Mouse (Mus musculus) neural tube, embryonic 11.5 days (tissue): ENCODE results near the gene Pax7. TPM values are rescaled to one million over a fixed set of nuclear protein-coding genes. Genes with fewer than 3 reads are reported as not detected.

Experiments used
- ATAC-seq: fragments of 200-750 bp; cut with Nextera tagmentation; 2 replicates; pipeline ENCODE4 v1.8.0; 2017; ENCODE audit warnings: moderate number of reproducible peaks, mild to moderate bottlenecking, moderate TSS enrichment, moderate library complexity; ENCODE audit not compliant: insufficient read depth, low FRiP score, low TSS enrichment
- DNase-seq: peaks from one replicate; pipeline ENCODE4 v3.0.0-alpha.2; 2015; ENCODE audit warnings: low spot score
- H3K27ac ChIP-seq: fragments of 300-500 bp; sonication (generic); 2 replicates; pipeline ENCODE4 v1.5.1; 2014; ENCODE audit warnings: low read depth, mild to moderate bottlenecking, low read length
- H3K27me3 ChIP-seq: fragments of 300-500 bp; sonication (generic); 2 replicates; pipeline ENCODE4 v1.6.1; 2014; ENCODE audit warnings: mild to moderate bottlenecking, low read length, mixed read lengths; ENCODE audit not compliant: control insufficient read depth, insufficient read depth
- H3K36me3 ChIP-seq: fragments of 300-500 bp; sonication (generic); 2 replicates; pipeline ENCODE4 v1.6.1; 2014; ENCODE audit warnings: mild to moderate bottlenecking, low read length, moderate library complexity, mixed read lengths; ENCODE audit not compliant: control insufficient read depth, insufficient read depth
- H3K4me1 ChIP-seq: fragments of 300-500 bp; sonication (generic); 2 replicates; pipeline ENCODE4 v1.6.1; 2014; ENCODE audit warnings: low read length, mixed read lengths; ENCODE audit not compliant: control insufficient read depth, insufficient read depth
- H3K4me2 ChIP-seq: fragments of 300-500 bp; sonication (generic); 2 replicates; pipeline ENCODE4 v1.6.1; 2014; ENCODE audit warnings: low read depth, mild to moderate bottlenecking, moderate library complexity
- H3K4me3 ChIP-seq: fragments of 300-500 bp; sonication (generic); 2 replicates; pipeline ENCODE4 v1.5.1; 2014; ENCODE audit warnings: low read depth, low read length
- H3K9ac ChIP-seq: fragments of 300-500 bp; sonication (generic); 2 replicates; pipeline ENCODE4 v1.6.1; 2014; ENCODE audit warnings: mild to moderate bottlenecking, low read length
- H3K9me3 ChIP-seq: fragments of 300-500 bp; sonication (generic); 2 replicates; pipeline ENCODE4 v1.6.1; 2016; ENCODE audit warnings: low read length; ENCODE audit not compliant: control insufficient read depth
- WGBS: fragments of 180-500 bp; shearing (Covaris S2); extraction: QIAGEN DNeasy Blood & Tissue Kit; methylation state at CpG from one replicate; pipeline ENCODE4 v1.1.7; 2014; 5-methylcytosine and 5-hydroxymethylcytosine counted together
- polyA plus RNA-seq: library from polyadenylated mRNA; unstranded; fragments of >200 nt; fragmentation: Nextera tagmentation; extraction: Ambion mirVana; gene quantifications from 2 replicates; pipeline ENCODE4 v1.2.1, GENCODE M21; 2014

The Pax7 gene
- polyA plus RNA-seq, 1 experiment from 2014 or later, result 3.8 TPM

DNA sequence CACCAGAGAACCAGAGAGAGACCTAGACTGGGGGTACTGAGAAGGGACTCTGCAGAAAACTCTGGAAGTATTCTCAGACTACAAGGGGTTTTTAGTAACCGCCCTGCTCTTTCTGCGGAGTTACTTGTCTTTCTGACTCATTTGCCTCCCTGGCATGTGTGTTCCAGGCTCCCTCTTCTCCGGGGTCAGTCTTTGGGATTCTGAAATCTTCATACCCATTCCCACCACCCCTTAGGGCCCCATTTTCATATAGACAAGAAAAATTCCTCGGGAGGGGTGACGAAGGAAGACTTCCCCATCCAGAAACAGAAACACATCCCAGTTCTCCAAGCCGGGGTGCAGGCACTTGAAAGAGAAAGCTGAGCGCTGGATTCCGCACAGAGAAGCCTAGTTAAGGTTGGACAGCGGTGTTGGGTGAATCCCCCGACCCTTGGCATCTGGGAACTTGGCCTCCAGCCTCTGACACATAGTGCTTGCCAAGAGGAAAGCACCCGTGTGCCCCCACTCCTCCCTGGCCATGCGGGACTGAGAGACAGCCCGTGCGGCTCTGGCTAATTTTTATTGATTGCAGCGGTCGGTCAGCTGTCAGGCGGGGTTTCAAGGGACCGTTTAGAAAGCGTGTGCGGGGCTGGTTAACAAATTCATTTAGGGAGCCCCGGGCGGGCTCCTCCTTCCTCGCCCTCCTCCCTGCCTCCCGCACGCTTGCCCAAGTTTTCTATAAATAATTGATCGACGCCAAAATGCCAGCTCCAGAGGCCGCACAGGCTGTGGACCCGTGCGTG, 5.6 kb downstream of the Pax7 start:
- ATAC-seq (no peak), DNase-seq (peak; percentile 53)
- peak overlapping the region; percentile 15; the same call in 1 of the 2 replicates for H3K4me3 ChIP-seq
- H3K4me2 ChIP-seq, result peak overlapping the region; percentile 35
- H3K9ac ChIP-seq, result no peak overlapping the region; the same call in 1 of the 2 replicates
- peaks cover 80% of the 10 kb centered on the region for H3K27me3 ChIP-seq
- H3K36me3 ChIP-seq, result no peaks in the 10 kb centered on the region
- 3% methylated on average over 30 of the region's 30 CpGs for WGBS
- H3K4me1 ChIP-seq, result peaks cover 41% of the 10 kb centered on the region
- no peak overlapping the region for H3K27ac ChIP-seq
- no peaks in the 10 kb centered on the region for H3K9me3 ChIP-seq

DNA sequence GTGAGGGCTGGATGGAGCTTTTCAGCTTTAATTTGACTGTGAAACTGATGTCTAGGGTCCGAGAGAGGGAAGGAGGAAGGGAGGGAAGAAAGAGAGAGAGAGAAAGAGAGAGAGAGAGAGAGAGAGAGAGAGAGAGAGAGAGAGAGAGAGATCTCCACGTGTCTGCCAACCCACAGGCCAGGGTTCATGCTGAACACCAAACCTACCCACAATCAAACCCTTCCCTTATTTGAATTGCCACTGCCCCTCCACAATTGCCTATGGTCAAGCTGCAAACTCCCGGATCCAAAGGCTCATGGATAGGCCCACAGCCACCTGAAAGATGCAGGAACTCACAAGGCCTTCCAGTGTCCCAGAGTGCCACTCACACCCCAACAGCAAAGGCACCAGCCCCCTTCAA, 7.1 kb downstream of the Pax7 start:
- no peak for ATAC-seq
- Histone ChIP-seq H3K4me1 (peaks cover 53% of the 10 kb centered on the region), H3K4me3 (no peak overlapping the region), H3K9me3 (no peaks in the 10 kb centered on the region), H3K4me2 (peak overlapping the region; percentile 25), H3K27me3 (peaks cover 88% of the 10 kb centered on the region), H3K9ac (no peak overlapping the region), H3K36me3 (no peaks in the 10 kb centered on the region), H3K27ac (no peak overlapping the region)
- no peak for DNase-seq
- 0% methylated on average over 3 of the region's 3 CpGs for WGBS

DNA sequence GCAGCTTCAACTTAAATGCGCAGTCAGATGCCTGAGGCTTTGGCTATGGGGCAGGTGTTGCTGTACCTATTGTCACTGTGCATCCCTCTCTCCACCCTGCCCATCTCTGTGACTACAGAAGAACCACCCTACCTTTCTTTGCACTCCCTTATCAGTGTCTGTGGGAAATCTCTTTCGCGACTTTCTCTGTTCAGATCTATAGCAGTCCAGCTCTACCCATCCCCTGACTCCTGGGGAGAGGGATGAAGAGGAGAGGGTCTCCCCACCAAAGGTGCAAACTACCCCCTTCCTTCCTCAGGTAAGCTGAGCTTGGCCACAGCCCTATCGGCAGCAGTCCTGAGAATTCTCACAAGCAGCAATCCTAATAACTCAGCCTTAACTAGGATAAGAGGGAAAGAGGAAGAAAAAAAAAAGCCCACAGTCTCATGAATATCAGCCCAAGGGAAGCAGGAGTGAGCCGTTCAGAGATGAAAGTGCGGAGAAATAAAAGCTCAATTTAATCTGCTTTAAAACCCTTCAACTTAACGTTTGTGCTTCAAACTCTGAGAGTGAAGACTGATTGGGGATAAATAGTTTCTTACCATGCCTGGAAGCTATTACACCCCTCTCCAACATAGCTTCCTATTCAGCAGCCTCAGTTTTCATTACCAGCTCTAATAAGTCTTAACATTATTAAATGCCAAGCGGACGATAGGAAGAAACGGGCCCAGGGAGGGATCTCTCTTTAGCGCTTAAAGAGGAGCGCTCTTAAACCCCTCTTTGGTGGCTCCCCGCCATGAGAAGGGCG, 7.8 kb downstream of the Pax7 start:
- Histone ChIP-seq H3K9ac (no peak overlapping the region), H3K4me2 (peak overlapping the region; percentile 66; the same call in 1 of the 2 replicates), H3K27ac (no peak overlapping the region), H3K9me3 (no peaks in the 10 kb centered on the region), H3K4me3 (no peak overlapping the region), H3K27me3 (peaks cover 89% of the 10 kb centered on the region), H3K36me3 (no peaks in the 10 kb centered on the region), H3K4me1 (peaks cover 56% of the 10 kb centered on the region)
- no peak for ATAC-seq
- WGBS, result 4% methylated on average over 14 of the region's 14 CpGs
- no peak for DNase-seq

DNA sequence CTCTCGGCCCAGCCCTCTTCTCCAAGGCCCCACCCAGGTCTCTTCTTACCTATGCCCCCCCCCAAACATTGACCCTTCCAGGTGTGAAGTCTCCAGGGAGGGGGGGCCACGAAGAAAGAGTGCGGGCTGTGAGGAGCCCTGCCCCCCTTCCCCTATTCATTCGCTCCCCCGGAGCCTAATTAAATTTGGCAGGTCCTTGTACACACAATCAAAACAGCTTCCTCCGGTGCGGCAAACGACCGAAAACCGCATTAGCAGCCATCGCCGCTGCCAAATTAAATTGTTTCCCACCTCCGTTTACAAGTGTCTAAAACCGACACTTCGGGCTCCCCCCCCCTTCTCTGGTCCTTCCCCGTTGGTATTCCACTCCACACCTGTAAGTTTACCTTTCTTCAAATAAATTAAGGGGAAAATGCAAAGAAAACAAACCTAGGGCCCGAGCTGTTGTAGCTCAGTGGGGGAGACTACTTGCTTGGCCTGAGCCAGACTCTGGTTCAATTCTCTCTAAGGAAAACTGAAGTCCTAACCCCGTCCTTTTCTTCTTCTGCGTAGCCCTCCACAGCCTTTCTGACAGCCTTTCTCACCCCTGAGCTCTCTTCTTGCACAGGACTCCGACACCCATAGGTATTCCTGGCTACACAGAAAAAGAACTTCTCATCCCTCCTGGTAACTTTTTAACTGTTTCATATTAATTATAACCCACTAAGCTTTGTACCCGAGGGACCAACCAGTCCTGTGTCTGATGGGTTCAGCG, 8.6 kb downstream of the Pax7 start:
- ATAC-seq (no peak), DNase-seq (no peak)
- Histone ChIP-seq H3K4me3 (0 out of 2 replicates have a peak overlapping the region, but pooled peaks have one; percentile 31), H3K27ac (no peak overlapping the region), H3K27me3 (peaks cover 84% of the 10 kb centered on the region), H3K9me3 (no peaks in the 10 kb centered on the region), H3K36me3 (no peaks in the 10 kb centered on the region), H3K4me1 (peaks cover 56% of the 10 kb centered on the region), H3K4me2 (peak overlapping the region; percentile 66), H3K9ac (no peak overlapping the region)
- 1% methylated on average over 22 of the region's 22 CpGs for WGBS

DNA sequence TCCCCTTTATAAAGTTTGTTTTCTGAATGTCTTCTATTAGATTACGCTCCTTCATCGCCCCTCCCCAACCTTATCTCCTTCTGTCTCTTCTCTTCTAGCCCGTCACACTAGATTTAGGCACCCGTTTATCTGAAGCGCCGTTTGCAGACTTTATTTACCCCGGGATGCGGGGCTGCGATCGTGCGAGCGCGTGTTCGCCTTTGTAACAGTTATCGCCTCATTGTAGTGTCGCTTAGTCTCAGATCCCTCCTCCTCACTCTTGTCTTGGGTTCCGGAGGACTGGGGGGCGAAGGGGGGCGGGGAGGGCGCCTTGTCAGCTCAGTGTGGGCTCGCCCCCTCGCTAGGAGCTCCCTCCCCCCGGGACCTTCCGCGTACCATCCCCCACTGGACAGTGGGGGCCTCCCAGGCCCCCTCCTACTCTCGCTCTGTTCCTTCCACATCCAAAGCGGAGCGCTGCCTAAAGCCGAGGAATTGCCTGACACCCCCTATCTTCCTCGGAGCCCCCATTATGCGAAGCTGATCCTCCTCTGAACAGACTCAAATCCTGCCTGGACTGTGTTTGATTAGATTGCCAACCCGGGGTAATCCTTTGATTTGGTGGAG, 9.4 kb downstream of the Pax7 start:
- Histone ChIP-seq H3K36me3 (no peaks in the 10 kb centered on the region), H3K4me3 (peak overlapping the region; percentile 31), H3K27ac (peak overlapping the region; percentile 64), H3K9ac (peak overlapping the region; percentile 56), H3K4me1 (peaks cover 59% of the 10 kb centered on the region), H3K27me3 (peaks cover 84% of the 10 kb centered on the region), H3K9me3 (no peaks in the 10 kb centered on the region), H3K4me2 (peak overlapping the region; percentile 66)
- ATAC-seq (peak; percentile 28; the same call in 1 of the 2 replicates), DNase-seq (peak; percentile 63)
- WGBS, result under 1% methylated on average over 32 of the region's 32 CpGs

DNA sequence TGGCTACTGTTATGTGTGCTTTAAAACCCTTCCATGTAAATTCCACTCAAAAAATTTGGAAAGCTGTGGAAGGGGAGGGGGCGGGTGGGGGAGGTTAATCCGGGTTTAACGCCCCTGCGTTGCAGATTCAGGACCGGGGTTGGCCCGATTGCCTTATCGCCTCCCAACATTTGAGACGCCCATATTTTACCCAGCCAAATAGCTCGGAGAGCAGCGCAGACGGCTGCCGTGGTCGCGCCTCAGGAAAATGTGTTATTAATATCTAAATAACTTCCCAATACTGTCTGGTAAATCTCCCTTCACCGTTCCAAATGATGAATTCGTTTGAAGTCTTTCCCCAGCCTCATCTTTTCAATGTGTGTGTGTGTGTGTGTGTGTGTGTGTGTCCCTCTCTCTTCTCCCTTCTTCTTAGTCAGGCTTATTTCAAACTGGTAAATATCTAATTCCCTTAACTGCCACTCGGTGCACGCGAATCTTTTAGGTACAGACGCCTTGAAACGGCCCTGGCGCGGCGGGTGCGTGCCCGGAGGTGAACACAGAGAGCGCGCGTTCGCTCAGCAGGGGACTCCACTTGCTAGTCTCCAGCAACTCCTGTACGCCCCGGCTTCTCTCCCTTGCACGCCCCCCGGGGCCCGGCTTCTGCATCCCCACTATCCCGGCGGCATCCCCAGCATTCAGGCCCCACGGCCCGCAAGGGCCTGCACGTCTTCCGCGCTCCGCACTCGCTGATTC, 10.0 kb downstream of the Pax7 start:
- Histone ChIP-seq H3K9me3 (no peaks in the 10 kb centered on the region), H3K36me3 (no peaks in the 10 kb centered on the region), H3K4me2 (peak overlapping the region; percentile 66), H3K4me1 (peaks cover 56% of the 10 kb centered on the region), H3K4me3 (peak overlapping the region; percentile 31), H3K27me3 (peaks cover 80% of the 10 kb centered on the region), H3K27ac (peak overlapping the region; percentile 89), H3K9ac (peak overlapping the region; percentile 72)
- no peak for ATAC-seq
- DNase-seq, result peak; percentile 64
- whole genome bisulfite sequencing, result 1% methylated on average over 43 of the region's 44 CpGs

DNA sequence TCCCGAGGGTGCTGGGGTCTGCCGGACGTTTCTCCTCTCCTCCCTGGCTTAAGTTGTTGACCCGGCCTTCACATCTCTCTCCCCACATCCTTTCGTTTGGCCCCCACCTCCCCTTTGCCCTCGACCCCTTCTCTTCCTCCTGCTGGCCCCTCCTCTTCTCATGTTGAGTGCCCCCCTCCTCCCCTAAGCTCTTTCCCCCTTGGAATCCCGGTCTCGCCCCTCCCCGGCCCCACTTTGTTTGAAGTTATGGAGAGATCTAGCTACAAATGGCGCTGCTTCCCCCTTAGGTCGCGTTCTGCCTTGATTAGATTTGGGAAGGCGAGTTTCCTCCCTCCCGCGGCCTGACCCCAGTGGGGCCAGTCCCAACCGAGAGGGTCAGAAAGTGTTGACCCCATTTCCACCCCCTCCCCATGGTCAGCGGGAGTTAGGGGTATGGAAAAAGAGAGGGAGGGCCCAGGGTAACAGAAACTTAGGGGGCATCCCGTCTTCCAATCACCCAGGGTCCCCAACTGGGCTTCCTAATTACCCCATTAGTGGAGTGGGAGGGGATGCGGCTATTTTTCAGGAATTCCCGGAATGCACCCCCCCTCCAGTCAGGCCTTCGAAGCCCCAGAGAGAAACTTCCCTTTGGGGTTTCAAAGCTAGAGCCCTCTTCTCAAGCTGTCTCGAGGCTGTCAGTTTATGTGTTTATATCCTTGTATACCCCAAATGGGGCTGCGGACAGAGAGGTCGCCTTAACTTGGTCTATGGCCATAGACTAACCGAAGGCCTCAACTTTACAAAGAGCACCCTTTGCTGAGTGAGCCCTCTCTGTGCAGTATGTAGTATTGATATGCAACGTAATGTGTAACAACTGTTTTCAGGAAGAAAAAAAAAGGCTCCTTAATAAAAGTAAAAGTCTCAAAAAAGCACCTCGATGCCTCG, 10.9 kb downstream of the Pax7 start:
- ATAC-seq (no peak), DNase-seq (no peak)
- Histone ChIP-seq H3K9me3 (no peaks in the 10 kb centered on the region), H3K27me3 (peaks cover 76% of the 10 kb centered on the region), H3K36me3 (no peaks in the 10 kb centered on the region), H3K4me3 (peak overlapping the region; percentile 29), H3K4me2 (peak overlapping the region; percentile 66), H3K9ac (peak overlapping the region; percentile 72), H3K27ac (peak overlapping the region; percentile 89), H3K4me1 (peaks cover 58% of the 10 kb centered on the region)
- 1% methylated on average over 28 of the region's 28 CpGs for WGBS
